Mouse (Mus musculus): ENCODE results near the gene Dnm1.
A peak's percentile ranks its signal among the peaks of the same experiment; 100 is the strongest.
"Not testable (repeated sequence)": the region's sequence is repeated elsewhere in the genome, so short reads cannot be mapped to it uniquely, and the experiment has no call there.

Gene Dnm1

DNA sequence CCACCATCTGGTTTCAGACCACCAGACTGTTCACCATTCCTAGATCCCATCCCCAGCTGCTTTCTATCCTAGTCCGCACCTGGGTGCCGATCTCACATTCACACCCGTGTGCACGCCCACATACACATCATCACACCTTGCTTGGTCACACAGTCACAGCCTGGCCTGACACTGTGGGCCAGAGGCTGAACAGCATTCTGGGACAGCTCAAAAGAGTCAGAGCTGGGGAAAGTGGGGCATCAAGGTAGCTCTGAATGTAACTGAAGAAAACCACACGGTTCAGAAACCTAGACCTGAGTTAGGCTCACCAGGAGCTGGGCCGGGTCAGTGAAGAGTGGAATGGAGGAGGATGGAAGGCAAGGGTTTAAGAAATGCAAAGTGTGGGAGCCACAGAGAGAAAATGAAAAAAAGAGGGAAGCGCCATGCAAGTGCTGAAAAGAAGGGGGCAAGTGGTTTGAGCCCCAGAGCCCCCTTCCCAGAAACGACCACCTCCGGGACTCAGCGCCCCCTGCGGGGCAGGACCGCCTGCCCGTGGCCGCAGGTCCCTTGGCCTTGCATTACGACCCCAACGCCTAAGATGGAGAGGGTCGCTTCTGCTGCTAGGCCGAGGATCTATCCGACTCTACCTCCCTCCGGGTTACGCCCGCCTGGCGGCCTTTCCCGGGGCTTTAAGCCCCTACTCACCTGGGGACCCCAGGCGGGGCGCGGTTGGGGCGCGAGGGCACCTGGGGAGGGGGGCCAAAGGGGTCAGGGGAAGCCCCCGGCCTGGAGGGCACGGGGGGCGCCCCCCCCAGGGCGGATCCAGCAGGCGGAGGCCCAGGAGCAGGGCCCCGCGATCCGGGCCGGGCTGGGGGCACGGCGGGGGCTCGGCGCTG lies 41.5 kb downstream of the Dnm1 start:
- DNase-seq: no peak

DNA sequence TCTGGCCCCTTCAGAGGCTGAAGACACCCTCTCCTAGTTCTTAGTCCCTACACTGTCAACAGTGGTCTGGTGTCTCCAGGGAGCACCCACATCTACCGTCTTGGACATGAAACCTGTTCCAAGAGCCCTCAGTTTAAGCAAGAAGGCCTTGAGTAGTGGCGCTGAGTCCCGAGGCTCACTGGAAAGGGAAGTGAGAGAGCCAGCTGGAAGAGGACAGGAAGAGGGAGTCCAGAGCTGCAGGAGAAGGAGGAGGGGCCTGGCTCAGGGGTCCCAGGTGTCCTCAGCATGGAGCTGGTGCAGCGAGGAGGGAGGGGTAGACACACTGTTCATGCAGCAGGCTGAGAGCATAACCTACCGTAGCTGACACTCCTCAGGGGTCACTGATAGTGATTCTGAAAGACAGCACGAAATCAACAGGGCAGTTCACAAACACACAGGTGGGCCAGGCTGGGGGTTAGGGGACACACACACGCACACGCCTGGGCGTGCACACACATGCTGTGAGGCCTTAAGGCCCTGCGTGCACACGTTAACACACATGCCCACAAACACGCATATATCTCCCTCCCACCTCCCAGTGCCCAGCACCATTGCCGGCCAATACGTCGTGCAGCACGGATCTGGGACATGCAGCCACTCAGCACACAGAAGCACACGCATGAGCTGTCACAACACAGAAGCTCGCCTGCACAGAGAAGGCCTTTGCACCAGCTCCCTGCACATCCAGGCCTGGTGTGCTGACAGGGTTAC lies 42.9 kb downstream of the Dnm1 start:
- no peak for DNase-seq

DNA sequence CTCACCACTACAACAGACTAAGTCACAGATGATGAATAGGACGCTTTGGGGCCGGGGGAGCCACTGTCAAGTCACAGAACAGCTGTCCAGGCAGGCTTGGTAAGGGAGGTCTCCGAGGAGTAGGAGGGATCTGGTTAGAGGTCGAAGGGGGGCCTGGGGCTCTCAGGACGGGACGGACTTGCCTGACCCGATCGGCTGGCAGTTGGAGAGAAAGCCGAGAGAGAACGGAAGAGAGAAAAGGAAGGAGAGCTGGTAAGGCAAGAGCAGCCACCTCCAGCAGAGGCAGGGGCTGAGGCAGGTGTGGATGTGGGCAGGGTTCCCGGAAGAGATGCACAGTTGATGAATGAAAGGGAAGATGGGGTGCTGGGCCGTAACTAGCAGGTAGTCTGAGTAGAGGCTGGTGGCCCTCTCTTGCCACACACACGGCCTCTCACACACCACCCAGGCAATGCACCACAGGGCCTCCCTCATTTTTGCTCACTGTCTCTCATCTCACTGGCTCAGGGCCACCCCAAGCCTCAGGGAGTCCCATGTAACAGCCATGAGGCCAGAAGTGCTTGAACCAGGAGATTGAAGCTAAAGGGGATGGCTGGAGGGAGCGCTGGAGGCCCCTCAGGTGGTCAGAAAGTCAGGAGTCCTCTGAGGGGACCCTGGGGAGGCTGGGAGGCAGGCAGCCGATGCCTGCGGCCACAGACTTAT lies 44.1 kb downstream of the Dnm1 start:
- no peak for DNase-seq

DNA sequence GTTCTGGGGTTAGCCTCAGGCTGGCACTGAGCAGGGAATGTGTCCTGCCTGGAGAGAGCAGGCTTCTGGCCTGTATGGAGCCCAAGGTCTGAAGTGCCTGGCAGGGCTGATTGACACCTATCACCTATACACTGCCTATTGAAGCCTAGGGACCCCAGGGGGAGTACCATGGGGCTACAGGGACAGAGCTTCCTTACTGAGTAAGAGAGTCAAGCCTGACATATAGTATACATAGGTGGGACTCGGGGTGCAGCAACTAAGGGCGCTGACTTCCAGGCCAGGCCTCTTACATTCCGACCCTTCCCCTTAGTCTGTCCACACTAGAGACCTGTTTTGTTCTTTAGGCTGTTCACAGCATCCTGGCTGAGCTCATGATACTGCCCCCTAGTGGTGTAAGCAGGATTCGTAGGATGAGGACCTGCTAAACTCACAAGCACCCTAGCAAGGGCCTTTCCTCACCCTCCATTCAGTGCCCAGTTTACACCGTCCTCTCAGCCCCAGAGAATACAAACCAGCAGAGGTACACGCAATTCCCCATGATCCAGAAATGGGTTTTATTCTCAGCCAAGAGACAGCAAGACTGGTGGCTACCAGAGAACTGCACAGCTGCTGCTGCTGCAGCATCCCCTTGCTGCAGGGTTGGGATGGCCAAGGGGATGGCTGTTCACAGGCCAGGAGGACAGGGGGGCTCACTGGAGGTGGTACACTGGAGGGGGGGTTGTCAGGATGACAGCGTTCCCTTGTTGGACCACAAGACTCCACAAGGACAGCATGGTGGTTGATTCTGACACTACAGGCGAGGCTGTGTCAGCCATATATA lies 45.0 kb downstream of the Dnm1 start:
- DNase-seq: peak; percentile 73

DNA sequence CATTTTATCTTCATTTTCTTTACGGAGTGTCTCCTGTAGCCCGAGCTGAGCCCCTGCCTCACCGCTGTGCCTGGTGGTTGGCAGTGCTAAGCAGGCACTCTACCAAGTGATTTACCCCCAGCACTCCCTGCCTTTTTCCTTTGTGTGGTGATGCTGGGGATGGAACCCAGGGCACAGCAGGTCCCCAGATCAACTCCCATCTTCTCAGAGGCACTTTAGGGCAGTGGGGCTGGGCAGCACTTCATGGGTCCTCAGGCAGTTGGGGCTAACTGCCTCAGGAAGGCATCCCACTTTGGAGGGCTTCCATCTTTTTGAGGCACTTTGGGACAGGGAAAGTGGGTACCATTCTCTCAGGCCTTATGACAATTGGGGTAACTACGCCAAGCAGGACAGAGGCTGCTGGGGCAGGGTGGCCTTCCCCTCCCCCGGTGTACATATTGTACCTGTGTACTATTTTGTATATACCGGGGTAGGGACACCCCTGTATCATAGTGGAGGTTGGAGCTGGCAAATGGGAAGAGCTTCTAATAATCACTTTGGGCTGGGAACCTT lies 45.8 kb downstream of the Dnm1 start:
- no peak for DNase-seq

DNA sequence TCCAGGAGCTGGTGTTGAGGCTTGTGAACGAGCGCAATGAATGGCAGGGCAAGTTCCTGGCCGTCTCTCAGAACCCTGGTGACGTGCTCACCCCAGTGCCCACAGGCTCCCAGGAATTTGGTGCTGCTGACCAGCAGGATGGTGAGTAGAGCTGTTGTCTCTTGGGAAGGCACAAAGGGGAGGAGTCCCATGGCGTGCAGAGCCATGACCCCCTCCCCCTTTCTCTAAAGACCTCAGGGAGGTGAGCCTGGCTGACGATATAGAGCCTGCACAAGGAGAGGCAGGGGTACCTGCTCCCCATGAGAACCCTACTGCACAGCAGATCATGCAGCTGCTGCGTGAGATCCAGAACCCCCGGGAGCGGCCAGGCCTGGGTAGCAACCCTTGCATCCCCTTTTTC lies 47.0 kb downstream of the Dnm1 start:
- no peak for DNase-seq

DNA sequence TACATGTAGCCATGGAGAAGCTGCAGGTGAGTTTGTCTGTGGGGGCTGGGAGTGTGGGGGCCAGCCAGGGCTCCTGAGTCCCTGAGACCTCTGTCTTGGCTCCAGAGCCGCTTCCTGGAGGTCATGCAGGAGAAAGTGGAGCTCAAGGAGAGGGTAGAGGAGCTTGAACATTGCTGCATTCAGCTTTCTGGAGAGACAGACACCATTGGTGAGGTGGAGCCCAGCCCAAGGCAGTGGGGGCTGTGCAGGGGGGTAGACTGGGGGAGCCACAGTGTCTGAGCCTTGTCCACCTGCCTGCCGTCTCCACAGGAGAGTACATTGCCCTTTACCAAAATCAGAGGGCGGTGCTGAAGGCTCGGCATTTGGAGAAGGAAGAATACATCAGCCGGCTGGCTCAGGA lies 47.5 kb downstream of the Dnm1 start:
- no peak for DNase-seq

DNA sequence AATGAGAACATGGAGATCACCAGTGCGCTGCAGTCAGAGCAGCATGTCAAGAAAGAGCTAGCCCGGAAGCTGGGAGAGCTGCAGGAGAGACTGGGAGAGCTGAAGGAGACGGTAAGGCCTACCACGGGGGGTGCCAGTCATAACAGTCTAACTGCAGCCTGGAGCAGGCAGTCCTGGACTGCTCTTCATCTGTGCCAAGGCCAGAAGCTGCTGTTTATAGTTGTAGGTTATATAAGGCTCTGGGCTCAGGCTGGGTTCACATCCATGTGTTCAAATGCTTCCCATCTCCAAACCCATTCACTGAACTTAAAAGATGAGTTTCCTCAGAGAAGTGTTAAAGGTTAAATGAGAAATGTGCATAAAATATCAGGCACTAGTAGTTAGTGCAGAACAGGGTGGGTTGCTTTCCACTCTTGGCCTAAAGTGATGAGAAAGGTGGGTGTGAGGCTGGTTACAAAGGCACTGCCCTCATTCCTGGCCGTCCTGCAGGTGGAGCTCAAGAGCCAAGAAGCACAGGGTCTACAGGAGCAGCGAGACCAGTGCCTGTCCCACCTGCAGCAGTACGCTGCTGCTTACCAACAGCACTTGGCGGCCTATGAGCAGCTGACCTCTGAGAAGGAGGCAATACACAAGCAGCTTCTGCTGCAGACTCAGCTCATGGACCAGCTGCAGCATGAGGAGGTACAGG lies 48.8 kb downstream of the Dnm1 start:
- DNase-seq: peak; percentile 70

DNA sequence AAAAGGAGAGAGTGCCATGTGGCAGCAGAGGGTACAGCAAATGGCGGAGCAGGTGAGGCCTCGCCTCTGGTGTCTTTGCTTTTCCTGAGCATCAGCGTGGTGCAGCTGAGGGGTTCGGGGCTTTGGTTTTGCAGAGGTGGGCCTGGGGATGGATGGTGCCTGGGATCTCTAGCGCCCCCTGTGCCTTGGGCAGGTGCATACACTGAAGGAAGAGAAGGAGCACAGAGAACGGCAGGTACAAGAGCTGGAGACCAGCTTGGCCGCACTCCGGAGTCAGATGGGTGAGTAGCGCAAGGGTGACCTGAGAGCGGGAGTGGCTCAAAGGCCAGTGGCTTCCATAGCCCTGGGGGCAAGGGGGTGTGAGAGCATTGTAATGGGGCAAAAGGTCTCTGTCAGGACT lies 50.2 kb downstream of the Dnm1 start:
- no peak for DNase-seq

DNA sequence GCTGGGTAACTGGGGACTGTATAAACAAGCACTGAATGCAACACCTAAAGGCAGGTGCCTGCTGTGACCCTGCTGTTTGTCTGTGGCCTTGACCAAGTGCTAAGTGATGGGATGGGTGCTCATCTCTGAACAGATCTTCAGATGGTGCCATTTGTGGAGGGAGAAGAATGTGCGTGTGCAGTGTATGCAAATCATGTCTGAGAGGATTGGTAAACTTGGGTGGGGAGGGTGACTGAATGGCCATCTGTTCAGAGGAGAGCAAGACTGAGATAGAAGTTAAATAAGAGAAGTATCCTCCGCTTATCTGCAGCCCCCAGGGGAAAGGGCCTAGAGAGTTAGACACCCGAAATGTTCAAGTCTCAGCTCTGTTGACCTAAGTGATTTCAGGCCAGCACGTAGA lies 53.7 kb downstream of the Dnm1 start:
- no peak for DNase-seq

DNA sequence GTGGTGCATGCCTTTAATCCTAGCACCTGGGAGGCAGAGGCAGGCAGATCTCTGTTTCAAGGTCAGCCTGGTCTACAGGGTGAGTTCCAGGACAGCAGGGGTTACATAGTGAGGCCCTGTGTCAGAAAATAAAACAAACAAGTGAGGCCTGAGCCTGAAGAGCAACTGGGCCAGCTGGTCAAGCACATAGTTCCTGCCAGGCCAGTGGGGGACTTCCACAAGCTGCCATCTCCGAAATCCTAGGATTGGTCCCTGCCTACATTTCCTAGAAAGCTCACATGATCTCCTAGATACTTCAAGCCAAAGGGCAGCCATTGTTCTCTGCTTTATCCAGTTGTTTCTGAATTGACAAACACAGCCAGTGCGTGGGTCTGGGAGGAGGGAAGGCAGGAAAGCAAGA lies 57.3 kb downstream of the Dnm1 start:
- DNase-seq: not testable (repeated sequence)

DNA sequence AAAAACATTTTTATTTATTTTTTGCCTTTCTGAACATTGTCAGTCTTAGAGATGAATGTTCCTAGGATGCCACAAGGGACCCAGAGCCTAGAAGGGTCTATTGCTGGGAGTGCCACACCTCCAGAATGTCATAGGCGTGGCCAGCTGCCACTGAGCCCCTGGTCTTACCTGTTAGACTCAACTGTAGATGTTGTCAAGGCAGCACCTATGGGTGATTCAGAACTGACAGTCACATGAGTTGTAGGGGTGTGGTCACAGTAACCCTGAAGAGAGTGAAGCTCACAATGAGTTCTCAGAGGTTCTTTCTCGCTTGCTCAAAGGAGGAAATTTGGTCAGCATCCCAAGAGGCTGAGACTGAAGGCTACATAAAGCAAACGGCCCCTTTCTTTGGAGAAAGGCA lies 57.9 kb downstream of the Dnm1 start:
- DNase-seq: no peak

DNA sequence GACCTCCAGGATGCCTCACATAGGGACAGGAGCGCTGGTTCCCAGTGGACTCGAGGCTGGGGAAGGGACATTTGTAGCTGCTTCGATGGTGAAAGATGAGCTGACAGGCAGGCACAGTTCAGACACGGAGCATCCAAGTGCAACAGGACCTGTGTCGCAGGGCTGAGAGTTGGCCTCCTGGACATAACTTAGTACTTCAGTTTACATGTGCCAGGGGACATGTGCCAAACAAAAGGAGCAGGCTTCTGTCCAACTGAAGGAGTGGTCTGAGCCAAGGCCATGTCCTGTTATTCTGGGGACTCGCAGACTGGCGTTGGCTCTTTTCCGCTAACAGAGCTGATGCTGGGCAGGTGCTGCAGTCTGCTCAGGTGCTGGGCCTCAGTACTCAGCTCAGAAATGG lies 58.8 kb downstream of the Dnm1 start:
- peak; percentile 61 for DNase-seq

DNA sequence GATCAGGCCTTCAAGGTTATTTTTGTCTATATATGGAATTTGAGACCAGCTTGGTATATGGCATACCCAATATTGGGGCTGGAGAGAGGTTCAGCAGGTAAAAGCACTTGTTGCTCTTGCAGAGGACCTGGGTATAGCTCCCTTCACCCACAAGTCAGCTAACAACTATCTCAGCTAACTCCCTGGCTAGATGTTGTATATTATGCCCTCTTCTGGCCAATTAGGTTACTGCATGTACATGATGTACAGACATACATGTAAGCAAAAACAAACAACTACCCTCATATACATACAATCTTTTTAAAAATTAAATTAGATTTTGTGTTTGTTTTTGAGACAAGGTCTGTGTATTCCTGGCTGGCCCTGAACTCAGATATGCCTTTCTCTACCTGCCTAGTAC lies 63.6 kb downstream of the Dnm1 start:
- DNase-seq: peak; percentile 45

DNA sequence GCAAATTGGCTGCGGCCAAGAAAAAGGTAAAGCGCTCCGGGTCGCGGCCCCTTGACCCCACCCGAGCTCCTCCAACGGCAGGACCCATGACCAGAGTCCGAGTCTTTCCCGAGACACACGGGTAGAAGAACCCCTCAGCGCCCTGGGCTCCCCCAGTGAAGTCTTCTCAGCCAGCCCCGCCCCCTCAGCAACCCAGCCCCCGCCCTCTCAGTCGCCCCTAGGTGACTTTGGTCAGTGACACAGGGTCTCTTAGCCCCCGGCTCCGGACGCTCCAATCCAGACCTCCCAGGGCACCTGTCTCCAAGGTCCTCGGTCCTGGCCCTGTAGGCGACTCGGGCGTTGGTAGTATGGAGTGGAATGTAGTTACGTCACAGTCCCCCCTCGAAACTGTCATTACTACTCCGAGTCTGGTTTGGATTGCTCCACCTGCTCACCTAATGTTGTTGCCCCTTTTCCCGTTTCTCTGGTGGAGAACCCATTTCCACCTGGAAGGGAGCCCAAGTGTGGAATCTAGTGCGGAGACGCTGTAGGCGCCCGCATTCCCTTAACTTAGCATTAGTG lies 64.7 kb downstream of the Dnm1 start:
- peak; percentile 61 for DNase-seq

DNA sequence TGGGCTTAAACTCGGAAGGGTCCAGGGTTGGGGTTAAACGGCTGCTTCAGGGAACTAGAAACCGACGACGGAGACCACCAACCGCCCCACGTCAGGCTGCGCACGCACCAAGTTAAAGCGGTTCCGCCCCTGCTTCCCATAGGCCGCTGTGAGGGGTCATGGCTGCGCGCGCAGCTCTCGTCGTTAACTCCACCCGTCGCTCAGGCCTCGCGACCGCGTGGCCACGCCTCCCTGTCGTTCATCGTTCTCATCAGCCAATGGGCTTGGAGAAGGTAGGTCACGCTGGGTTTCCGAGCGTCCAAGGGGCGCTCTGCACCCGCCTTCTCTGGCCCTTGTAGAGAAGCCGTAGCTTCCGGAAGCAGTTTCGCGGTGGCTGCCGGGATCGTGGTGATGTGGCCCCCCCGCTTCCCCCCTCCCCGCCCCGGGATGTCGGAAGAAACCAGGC lies 65.2 kb downstream of the Dnm1 start, which contains the start of gene Swi5:
Gene Swi5 (minus strand): TSS at position 153 of the 445 bp plus-strand sequence.
- DNase-seq: peak; percentile 99

DNA sequence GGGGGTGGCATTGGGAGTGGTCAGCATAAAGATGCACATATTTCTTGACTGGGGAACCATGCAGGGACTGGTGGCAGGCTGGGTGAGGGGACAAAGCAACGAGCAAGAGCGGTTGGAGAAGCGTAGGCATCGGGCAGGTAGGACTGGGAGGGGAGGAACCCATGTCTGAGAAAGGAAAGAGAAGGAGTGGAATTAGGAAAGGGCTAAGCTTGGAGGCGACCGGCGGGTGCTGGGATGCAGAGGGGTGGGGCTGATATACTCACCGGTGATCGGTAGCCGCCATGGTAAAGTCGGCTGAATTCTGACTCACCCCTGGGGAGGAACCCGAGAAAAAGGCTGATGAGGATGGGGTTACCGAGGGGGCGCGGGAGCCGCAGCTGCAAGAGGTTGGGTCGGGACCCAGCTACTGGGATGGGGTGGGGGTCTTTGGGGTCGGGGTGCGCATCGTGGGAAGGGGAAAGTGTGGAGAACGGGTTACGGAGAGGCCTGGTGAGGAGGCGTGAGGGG lies 65.8 kb downstream of the Dnm1 start, which contains the start of gene Golga2:
Gene Golga2 (plus strand): TSS at position 51 of the 507 bp plus-strand sequence.
- DNase-seq: peak; percentile 44

DNA sequence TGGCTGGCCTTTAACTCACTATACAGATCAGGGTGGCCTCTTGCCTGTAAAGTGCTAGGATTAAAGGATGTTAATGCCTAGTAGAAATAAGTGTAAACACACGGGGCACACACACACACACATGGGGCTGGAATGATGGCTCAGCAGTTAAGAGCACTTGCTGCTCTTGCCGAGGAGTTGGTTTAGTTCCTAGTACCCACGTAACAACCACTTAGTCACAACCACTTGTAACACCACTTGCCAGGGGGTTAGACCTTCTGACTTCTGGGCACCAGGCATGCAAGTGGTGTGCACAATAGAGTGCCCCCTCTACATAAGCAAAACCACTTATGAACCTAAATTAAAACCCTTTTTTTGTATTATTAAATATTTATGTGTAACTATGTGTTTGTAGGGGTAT lies 69.2 kb downstream of the Dnm1 start:
- no peak for DNase-seq

DNA sequence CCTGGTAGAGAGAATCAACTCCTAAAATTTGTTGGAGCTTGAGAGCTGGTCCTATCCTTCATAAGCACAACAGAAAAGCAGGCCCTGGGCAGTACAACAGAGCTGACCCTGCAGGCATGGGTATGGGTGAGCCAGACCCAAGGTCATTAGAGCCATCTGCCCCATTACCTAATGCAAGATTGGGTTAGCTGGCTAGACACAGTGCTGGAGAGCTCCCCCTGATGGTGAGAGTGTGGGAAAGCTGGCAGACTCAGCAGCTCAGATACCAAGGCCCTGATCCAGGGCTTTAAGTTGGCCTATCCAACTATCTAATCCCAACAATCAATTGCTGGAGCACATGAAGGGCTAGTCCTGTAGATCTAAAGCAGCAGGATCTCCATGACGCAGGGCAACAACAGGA lies 70.4 kb downstream of the Dnm1 start:
- DNase-seq: peak; percentile 71

DNA sequence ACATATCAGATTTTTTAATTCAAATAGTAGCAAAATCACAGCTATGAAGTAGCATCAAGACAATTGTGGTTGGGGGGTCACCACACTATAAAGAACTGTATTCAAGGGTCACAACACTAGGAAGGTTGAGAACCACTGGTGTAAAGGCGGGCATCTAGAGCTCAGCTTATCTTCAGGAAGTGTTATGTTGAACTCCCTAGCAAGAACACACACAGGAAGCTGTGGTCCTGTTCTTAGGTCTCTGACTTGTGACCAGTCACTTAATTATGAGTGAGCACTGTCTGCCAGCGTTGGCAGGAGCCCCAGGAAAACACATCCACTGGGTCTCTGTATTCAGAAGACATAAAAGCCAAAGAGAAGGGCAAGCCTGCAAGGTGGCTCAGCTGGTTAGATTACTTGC lies 70.8 kb downstream of the Dnm1 start:
- DNase-seq: no peak

DNA sequence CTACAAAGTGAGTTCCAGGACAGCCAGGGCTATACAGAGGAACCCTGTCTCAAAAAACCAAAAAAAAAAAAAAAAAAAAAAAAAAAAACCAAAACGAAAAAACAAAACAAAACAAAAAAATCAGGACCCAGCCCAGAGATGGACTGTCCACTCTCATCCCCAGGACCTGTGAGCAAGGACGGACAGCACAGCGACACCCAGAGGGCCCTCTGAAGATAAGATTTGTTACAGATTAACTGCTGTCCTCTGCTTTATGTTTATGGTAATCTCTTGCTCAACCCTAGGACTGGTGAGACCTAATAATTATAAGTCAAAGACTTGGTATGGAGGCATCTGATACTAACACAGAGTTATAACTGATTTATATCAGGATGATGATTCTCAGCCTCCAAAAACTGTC lies 77.3 kb downstream of the Dnm1 start:
- DNase-seq: no peak
